Mouse (Mus musculus): Measurements from ENCODE around the gene Fnip1.
A peak's percentile ranks its signal among the peaks of the same experiment; 100 is the strongest.

Fnip1 gene

GRCm38 (mm10) chr11:54542414-54542813 lies 104.4 kb downstream of the Fnip1 start:
- DNase-seq (ENCODE audit: low read depth, low spot score) = no peak

- DNase-seq (ENCODE audit: low read depth, low spot score) = no peak
Measured at GRCm38 (mm10) chr11:54554970-54555369, 117.0 kb downstream of the Fnip1 start.

GRCm38 (mm10) chr11:54562761-54563160 lies 124.8 kb downstream of the Fnip1 start:
- peak; percentile 24 for DNase-seq (ENCODE audit: low read depth, low spot score)

Data from brain, embryonic 18.5 days (tissue).